In genomic region chr17:5377930-5378310, GRCm38 (mm10) we compare ENCODE assay signal across 8 mouse cellular contexts. TPM values are rescaled to one million over a fixed set of nuclear protein-coding genes. Genes with fewer than 3 reads are reported as not detected.
DNase-seq lines count a peak whose midpoint lies in the region; ATAC-seq and TF ChIP-seq lines count a peak whose summit lies in the region.

No protein-coding gene starts in this region.

- no peak for ATAC-seq in hindbrain, embryonic 11.5 days (ENCODE audit: low FRiP score)
- no peak for ATAC-seq in liver, embryonic 14.5 days (ENCODE audit: insufficient read depth)
- no peak for ATAC-seq in intestine, embryonic 15.5 days

- no peak for TF ChIP-seq RAD21 in MEL (IDR thresholded peaks at IDR 0.05; ENCODE audit: low read depth, low read length)

- TF ChIP-seq POLR2A in MEL (IDR thresholded peaks at IDR 0.05; ENCODE audit: control insufficient read depth in 1 of 2, insufficient read depth in 1 of 2, low read depth in 1 of 2, low read length in 2 of 2, poor library complexity in 1 of 2), result no peak

- no peaks in the 10 kb centered on the region; the same call in 1 of the 2 replicates for H3K4me1 ChIP-seq in hindbrain, embryonic 11.5 days (replicated peaks; ENCODE audit: control insufficient read depth, insufficient read depth, low read length)
- peaks cover 9% of the 10 kb centered on the region; the same call in 1 of the 2 replicates for H3K4me1 ChIP-seq in hindbrain, embryonic 10.5 days (replicated peaks)
- H3K4me1 ChIP-seq in MEL (ENCODE audit: control insufficient read depth in 1 of 2, insufficient read depth in 2 of 2, low read length in 2 of 2), result peaks cover 4 to 5% of the 10 kb centered on the region in 2 experiments; a peak in 3 of 4 replicates
- peaks cover 0 to 3% of the 10 kb centered on the region in 2 experiments; a peak in 2 of 4 replicates for H3K4me1 ChIP-seq in liver, embryonic 14.5 days (replicated peaks; ENCODE audit: control insufficient read depth in 2 of 2, insufficient read depth in 2 of 2, low read length in 1 of 2)
- no peaks in the 10 kb centered on the region for H3K4me1 ChIP-seq in intestine, embryonic 15.5 days (replicated peaks)

- H3K9ac ChIP-seq in hindbrain, embryonic 11.5 days (ENCODE audit: low read depth, low read length), result no peak overlapping the region
- H3K9ac ChIP-seq in MEL (ENCODE audit: control insufficient read depth, low read depth, low read length, poor library complexity, severe bottlenecking), result no peak overlapping the region; the same call in 1 of the 2 replicates
- H3K9ac ChIP-seq in liver, embryonic 14.5 days (replicated peaks), result no peak overlapping the region
- no peak overlapping the region for H3K9ac ChIP-seq in intestine, embryonic 15.5 days

- no peaks in the 10 kb centered on the region for H3K9me3 ChIP-seq in hindbrain, embryonic 11.5 days (ENCODE audit: control insufficient read depth, low read length)
- no peaks in the 10 kb centered on the region for H3K9me3 ChIP-seq in hindbrain, embryonic 10.5 days
- H3K9me3 ChIP-seq in MEL (replicated peaks; ENCODE audit: insufficient read depth, low read length), result no peaks in the 10 kb centered on the region
- H3K9me3 ChIP-seq in liver, embryonic 14.5 days (ENCODE audit: control insufficient read depth, low read length), result no peaks in the 10 kb centered on the region
- no peaks in the 10 kb centered on the region for H3K9me3 ChIP-seq in intestine, embryonic 15.5 days

- no peak for TF ChIP-seq EP300 in MEL (IDR thresholded peaks at IDR 0.05; ENCODE audit: low read depth in 1 of 2, low read length in 2 of 2)
- TF ChIP-seq EP300 in liver, embryonic 14.5 days (IDR thresholded peaks at IDR 0.05; ENCODE audit: low read depth), result no peak

- DNase-seq in hindbrain, embryonic 11.5 days (ENCODE audit: low spot score), result peak; percentile 41
- DNase-seq in hindbrain, embryonic 10.5 days (ENCODE audit: low spot score), result no peak
- peak; percentile 82 for DNase-seq in MEL (ENCODE audit: low read depth, low spot score)
- peak; percentile 98 for DNase-seq in fat pad, adult 2 months (ENCODE audit: extremely low read depth, low read depth, low spot score)
- peak in 2 of 3 experiments; percentile 9 to 31 for DNase-seq in liver, embryonic 14.5 days (ENCODE audit: low read depth in 3 of 3, low spot score in 3 of 3)
- no peak for DNase-seq in right cerebral cortex, adult 18-20 months
- no peak for DNase-seq in layer of hippocampus, adult 9-11 months

- no peak overlapping the region for H3K4me3 ChIP-seq in hindbrain, embryonic 11.5 days (ENCODE audit: low read depth, low read length)
- H3K4me3 ChIP-seq in hindbrain, embryonic 10.5 days, result no peak overlapping the region
- peak overlapping the region in 1 of 2 experiments; percentile 59; a peak in 1 of 4 replicates for H3K4me3 ChIP-seq in MEL (ENCODE audit: control insufficient read depth in 1 of 2, insufficient read depth in 1 of 2, low read depth in 2 of 2, low read length in 2 of 2)
- H3K4me3 ChIP-seq in liver, embryonic 14.5 days (ENCODE audit: insufficient read depth in 1 of 2, low read depth in 2 of 2, low read length in 2 of 2), result no peak overlapping the region
- H3K4me3 ChIP-seq in intestine, embryonic 15.5 days (replicated peaks), result no peak overlapping the region

- TF ChIP-seq CTCF in MEL (IDR thresholded peaks at IDR 0.05 in 2 of 3, conservative IDR thresholded peaks at IDR 0.05 in 1 of 3; ENCODE audit: control insufficient read depth in 1 of 3, insufficient read depth in 1 of 3, low read depth in 2 of 3, low read length in 3 of 3, poor library complexity in 1 of 3, severe bottlenecking in 1 of 3), result no peak
- TF ChIP-seq CTCF in liver, embryonic 14.5 days (IDR thresholded peaks at IDR 0.05; ENCODE audit: low read depth), result no peak

- no peaks in the 10 kb centered on the region for H3K27me3 ChIP-seq in hindbrain, embryonic 11.5 days (ENCODE audit: control insufficient read depth, insufficient read depth, low read length)
- H3K27me3 ChIP-seq in hindbrain, embryonic 10.5 days (ENCODE audit: insufficient read depth, poor library complexity, severe bottlenecking), result no peaks in the 10 kb centered on the region
- H3K27me3 ChIP-seq in MEL (ENCODE audit: control insufficient read depth in 1 of 2, insufficient read depth in 2 of 2, low read length in 2 of 2), result peaks cover 2 to 3% of the 10 kb centered on the region in 2 experiments; a peak in 2 of 4 replicates
- H3K27me3 ChIP-seq in liver, embryonic 14.5 days (ENCODE audit: control insufficient read depth, insufficient read depth, low read length), result no peaks in the 10 kb centered on the region
- H3K27me3 ChIP-seq in intestine, embryonic 15.5 days (replicated peaks), result no peaks in the 10 kb centered on the region

- 33% methylated on average over 7 of the region's 7 CpGs for WGBS in hindbrain, embryonic 11.5 days
- WGBS in hindbrain, embryonic 10.5 days, result 32% methylated on average over 7 of the region's 7 CpGs
- WGBS in liver, embryonic 14.5 days (ENCODE audit: insufficient replicate concordance), result 24% methylated on average over 7 of the region's 7 CpGs
- WGBS in intestine, embryonic 15.5 days, result 32% methylated on average over 7 of the region's 7 CpGs

- H3K4me2 ChIP-seq in hindbrain, embryonic 11.5 days (replicated peaks; ENCODE audit: low read depth, low read length), result no peak overlapping the region
- H3K4me2 ChIP-seq in liver, embryonic 14.5 days (ENCODE audit: low read depth), result no peak overlapping the region
- H3K4me2 ChIP-seq in intestine, embryonic 15.5 days (replicated peaks), result no peak overlapping the region

- H3K36me3 ChIP-seq in hindbrain, embryonic 11.5 days (ENCODE audit: control insufficient read depth, insufficient read depth, low read length), result no peaks in the 10 kb centered on the region
- no peaks in the 10 kb centered on the region for H3K36me3 ChIP-seq in hindbrain, embryonic 10.5 days
- H3K36me3 ChIP-seq in MEL (ENCODE audit: control insufficient read depth in 1 of 2, insufficient read depth in 2 of 2, low read length in 2 of 2), result no peaks in the 10 kb centered on the region; a peak in 1 of 4 replicates
- no peaks in the 10 kb centered on the region for H3K36me3 ChIP-seq in liver, embryonic 14.5 days (replicated peaks; ENCODE audit: control insufficient read depth, insufficient read depth, low read depth)
- H3K36me3 ChIP-seq in intestine, embryonic 15.5 days, result no peaks in the 10 kb centered on the region

- H3K79me2 ChIP-seq in MEL (ENCODE audit: control insufficient read depth, insufficient read depth, low read length, poor library complexity), result no peaks in the 10 kb centered on the region

- H3K27ac ChIP-seq in hindbrain, embryonic 11.5 days (ENCODE audit: low read depth, low read length), result no peak overlapping the region
- no peak overlapping the region for H3K27ac ChIP-seq in hindbrain, embryonic 10.5 days
- no peak overlapping the region for H3K27ac ChIP-seq in MEL (ENCODE audit: control insufficient read depth, low read depth, low read length)
- no peak overlapping the region for H3K27ac ChIP-seq in liver, embryonic 14.5 days
- H3K27ac ChIP-seq in intestine, embryonic 15.5 days, result no peak overlapping the region

TF ChIP-seq in MEL, 35 proteins besides CTCF, POLR2A, EP300 and RAD21:
- TF ChIP-seq UBTF (IDR thresholded peaks at IDR 0.05; ENCODE audit: borderline replicate concordance, insufficient read depth, low read depth, low read length) (no peak), MEF2A (IDR thresholded peaks at IDR 0.05; ENCODE audit: extremely low read depth, insufficient replicate concordance, low read depth, low read length, poor library complexity, severe bottlenecking) (no peak), CHD2 (IDR thresholded peaks at IDR 0.05; ENCODE audit: low read length) (no peak), POLR2AphosphoS2 (IDR thresholded peaks at IDR 0.05; ENCODE audit: low read length) (no peak), E2F4 (IDR thresholded peaks at IDR 0.05; ENCODE audit: borderline replicate concordance, low read depth, low read length) (no peak), MYC (IDR thresholded peaks at IDR 0.05; ENCODE audit: low read depth, low read length) (no peak), BHLHE40 (IDR thresholded peaks at IDR 0.05; ENCODE audit: borderline replicate concordance, low read depth, low read length) (no peak), CHD1 (IDR thresholded peaks at IDR 0.05; ENCODE audit: low read depth, low read length) (no peak)

RNA-seq across cellular contexts. Expression of gene Ldhal6b, which starts 40.6 kb away (rescaled TPM):
- polyA plus RNA-seq in hindbrain, embryonic 11.5 days (2014; fragmentation: Nextera tagmentation; extraction: Ambion mirVana), result not detected in 2 replicates
- polyA plus RNA-seq in hindbrain, embryonic 10.5 days (2016; fragmentation: Nextera tagmentation; extraction: Ambion mirVana), result 0.14 TPM in 1 of 2 replicates, not detected in the other
- 0.31 and 0.39 TPM in 2 replicates for total RNA-seq in MEL (2012; rRNA removed)
- not detected for polyA plus RNA-seq in MEL (2012; ENCODE audit: insufficient read depth in 1 of 2, insufficient read length in 2 of 2, low read depth in 1 of 2, low replicate concordance in 2 of 2, missing spikeins in 1 of 2)
- polyA plus RNA-seq in liver, embryonic 14.5 days (2012; rRNA removed), result 0.02 and 0.09 TPM in 2 replicates
- polyA plus RNA-seq in liver, embryonic 14.5 days (2014; fragmentation: Nextera tagmentation; extraction: Ambion mirVana), result not detected in 2 replicates
- polyA plus RNA-seq in intestine, embryonic 15.5 days (2015; fragmentation: Nextera tagmentation; extraction: Ambion mirVana), result not detected in 2 replicates

Comparison
In these comparisons a context has a peak if more than half of its experiments do, and no peak if none do; other contexts are left out.
1. DNase-seq: peak in hindbrain, embryonic 11.5 days (single experiment), MEL (single experiment), fat pad, adult 2 months (single experiment) and liver, embryonic 14.5 days (2 of 3); none in hindbrain, embryonic 10.5 days (single experiment), right cerebral cortex, adult 18-20 months (single experiment) and layer of hippocampus, adult 9-11 months (single experiment).